Mouse (Mus musculus) stomach, embryonic 16.5 days (tissue): ENCODE data around the gene Olfr1507. TPM values are rescaled to one million over a fixed set of nuclear protein-coding genes. Genes with fewer than 3 reads are reported as not detected.

ENCODE experiments used
- ATAC-seq: fragments of 200-750 bp; cut with Nextera tagmentation; 2 replicates; pipeline ENCODE4 v1.8.0; 2017; ENCODE audit warnings: moderate number of reproducible peaks, moderate TSS enrichment; ENCODE audit not compliant: insufficient read depth, low FRiP score
- H3K27ac ChIP-seq: fragments of 300-500 bp; sonication (generic); 2 replicates; pipeline ENCODE4 v1.5.1; 2014; ENCODE audit warnings: low read length
- H3K27me3 ChIP-seq: fragments of 300-500 bp; sonication (generic); 2 replicates; pipeline ENCODE4 v1.6.1; 2014; ENCODE audit warnings: low read length, control low read depth, mixed read lengths; ENCODE audit not compliant: control insufficient read depth, insufficient read depth
- H3K36me3 ChIP-seq: fragments of 300-500 bp; sonication (generic); 2 replicates; pipeline ENCODE4 v1.6.1; 2014; ENCODE audit warnings: low read length; ENCODE audit not compliant: control insufficient read depth, insufficient read depth
- H3K4me1 ChIP-seq: fragments of 300-500 bp; sonication (generic); 2 replicates; pipeline ENCODE4 v1.6.1; 2014; ENCODE audit warnings: low read length, control low read depth, mixed read lengths; ENCODE audit not compliant: control insufficient read depth, insufficient read depth
- H3K4me2 ChIP-seq: fragments of 300-500 bp; sonication (generic); 2 replicates; pipeline ENCODE4 v1.6.1; 2014; ENCODE audit warnings: low read depth, low read length, mixed read lengths
- H3K4me3 ChIP-seq: fragments of 300-500 bp; sonication (generic); replicated peaks from 2 replicates; pipeline ENCODE4 v1.5.1; 2014; ENCODE audit warnings: mild to moderate bottlenecking, low read length
- H3K9ac ChIP-seq: fragments of 300-500 bp; sonication (generic); 2 replicates; pipeline ENCODE4 v1.6.1; 2014; ENCODE audit warnings: low read length
- H3K9me3 ChIP-seq: fragments of 300-500 bp; sonication (generic); replicated peaks from 2 replicates; pipeline ENCODE4 v1.6.1; 2016; ENCODE audit warnings: low read length, control low read depth; ENCODE audit not compliant: control insufficient read depth
- WGBS: fragments of 180-500 bp; shearing (Covaris S2); extraction: QIAGEN DNeasy Blood & Tissue Kit; methylation state at CpG from one replicate; pipeline ENCODE4 v1.1.7; 2014; 5-methylcytosine and 5-hydroxymethylcytosine counted together
- polyA plus RNA-seq: library from polyadenylated mRNA; unstranded; fragments of >200 nt; fragmentation: Nextera tagmentation; extraction: Ambion mirVana; gene quantifications from 2 replicates; pipeline ENCODE4 v1.2.1, GENCODE M21; 2015

Olfr1507 gene
- not detected in 2 replicates for polyA plus RNA-seq

GRCm38 (mm10) chr14:52495516-52495915 lies at the start of gene Olfr1507:
Gene Olfr1507, minus strand, starts transcription at chr14:52495749.
- H3K4me1 ChIP-seq, result no peaks in the 10 kb centered on the region
- H3K9ac ChIP-seq, result no peak within 1 kb of the TSS
- H3K27me3 ChIP-seq, result no peaks in the 10 kb centered on the region
- 72% methylated on average over 4 of the region's 4 CpGs for WGBS
- no peak for ATAC-seq
- H3K27ac ChIP-seq, result no peak within 1 kb of the TSS
- no peaks in the 10 kb centered on the region for H3K36me3 ChIP-seq
- H3K9me3 ChIP-seq, result no peaks in the 10 kb centered on the region
- H3K4me3 ChIP-seq, result no peak within 1 kb of the TSS
- H3K4me2 ChIP-seq, result no peak within 1 kb of the TSS

GRCm38 (mm10) chr14:52533336-52533735 lies 37.8 kb upstream of the Olfr1507 start:
- 76% methylated on average over 1 of the region's 1 CpGs for WGBS
- ATAC-seq, result no peak
- Histone ChIP-seq H3K9me3 (no peaks in the 10 kb centered on the region), H3K4me1 (no peaks in the 10 kb centered on the region), H3K4me3 (no peak overlapping the region), H3K36me3 (no peaks in the 10 kb centered on the region), H3K27ac (no peak overlapping the region), H3K9ac (no peak overlapping the region), H3K4me2 (no peak overlapping the region), H3K27me3 (no peaks in the 10 kb centered on the region)

- 85% methylated on average over 1 of the region's 1 CpGs for WGBS
- Histone ChIP-seq H3K4me2 (no peak overlapping the region), H3K4me3 (no peak overlapping the region), H3K9me3 (no peaks in the 10 kb centered on the region), H3K27ac (no peak overlapping the region), H3K36me3 (no peaks in the 10 kb centered on the region), H3K9ac (no peak overlapping the region), H3K4me1 (no peaks in the 10 kb centered on the region), H3K27me3 (no peaks in the 10 kb centered on the region)
- ATAC-seq, result no peak
These were observed 29.4 kb upstream of the Olfr1507 start for GRCm38 (mm10) chr14:52524952-52525351.

- Histone ChIP-seq H3K4me2 (no peak within 1 kb of the TSS), H3K4me3 (no peak within 1 kb of the TSS), H3K9me3 (no peaks in the 10 kb centered on the region), H3K4me1 (no peaks in the 10 kb centered on the region), H3K27ac (no peak within 1 kb of the TSS), H3K27me3 (no peaks in the 10 kb centered on the region), H3K9ac (no peak within 1 kb of the TSS), H3K36me3 (no peaks in the 10 kb centered on the region)
- 62% methylated on average over 2 of the region's 2 CpGs for WGBS
- ATAC-seq, result no peak
These were observed 28.2 kb downstream of the Olfr1507 start, which contains the start of gene Olfr1508 for GRCm38 (mm10) chr14:52467395-52467794. Gene Olfr1508, minus strand, starts transcription at chr14:52467495.

DNA sequence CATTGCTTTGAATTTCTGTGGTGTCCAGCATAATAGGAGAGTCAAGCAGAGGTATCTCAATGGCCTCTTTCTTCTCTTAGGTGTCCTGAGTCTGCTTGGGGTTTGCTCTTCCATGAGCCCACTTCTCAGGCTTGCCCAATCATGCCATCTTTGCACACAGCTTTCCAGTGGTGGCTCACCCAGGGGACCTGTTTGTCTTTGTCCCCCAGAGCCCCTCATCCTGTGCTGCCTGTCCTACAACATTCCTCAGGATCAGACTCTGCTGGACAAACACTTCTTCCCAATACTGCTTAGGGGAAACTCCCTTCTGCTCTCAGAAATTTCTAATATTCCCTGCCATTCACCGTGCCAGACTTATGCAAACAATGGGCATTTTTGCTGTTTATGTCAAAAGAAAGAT lies 29.8 kb downstream of the Olfr1507 start:
- Histone ChIP-seq H3K27ac (no peak overlapping the region), H3K4me3 (no peak overlapping the region), H3K9ac (no peak overlapping the region), H3K4me2 (no peak overlapping the region), H3K27me3 (no peaks in the 10 kb centered on the region), H3K36me3 (no peaks in the 10 kb centered on the region), H3K9me3 (no peaks in the 10 kb centered on the region), H3K4me1 (no peaks in the 10 kb centered on the region)
- ATAC-seq, result no peak
- WGBS, result 35% methylated on average over 1 of the region's 1 CpGs

DNA sequence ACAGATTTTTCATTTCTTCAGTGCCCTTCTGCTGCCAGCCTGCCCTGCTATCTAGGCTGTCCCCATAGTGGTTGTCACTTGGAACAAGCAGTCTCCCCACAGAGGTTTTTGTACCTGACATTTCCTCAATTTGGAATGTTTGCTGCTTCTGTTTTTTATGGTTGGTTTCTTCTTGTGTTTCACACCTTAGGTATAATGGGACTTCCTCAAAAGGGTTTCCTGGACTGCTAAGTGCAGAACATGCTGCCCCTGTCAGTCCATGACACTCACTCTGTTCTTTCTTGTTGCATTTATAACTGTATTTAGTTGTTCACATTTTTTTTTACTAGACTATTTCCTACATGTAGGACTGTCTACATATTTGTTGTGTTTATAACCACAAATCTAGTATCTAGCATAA lies 33.6 kb downstream of the Olfr1507 start:
- Histone ChIP-seq H3K9me3 (no peaks in the 10 kb centered on the region), H3K9ac (no peak overlapping the region), H3K27me3 (no peaks in the 10 kb centered on the region), H3K4me2 (no peak overlapping the region), H3K4me3 (no peak overlapping the region), H3K4me1 (no peaks in the 10 kb centered on the region), H3K36me3 (no peaks in the 10 kb centered on the region), H3K27ac (no peak overlapping the region)
- no peak for ATAC-seq

GRCm38 (mm10) chr14:52451138-52451537 lies 44.4 kb downstream of the Olfr1507 start:
- 80% methylated on average over 8 of the region's 8 CpGs for WGBS
- H3K27me3 ChIP-seq, result no peaks in the 10 kb centered on the region
- no peaks in the 10 kb centered on the region for H3K4me1 ChIP-seq
- no peak for ATAC-seq
- H3K27ac ChIP-seq, result no peak overlapping the region
- no peak overlapping the region for H3K4me3 ChIP-seq
- H3K9me3 ChIP-seq, result no peaks in the 10 kb centered on the region
- H3K9ac ChIP-seq, result no peak overlapping the region
- H3K4me2 ChIP-seq, result no peak overlapping the region
- no peaks in the 10 kb centered on the region for H3K36me3 ChIP-seq

DNA sequence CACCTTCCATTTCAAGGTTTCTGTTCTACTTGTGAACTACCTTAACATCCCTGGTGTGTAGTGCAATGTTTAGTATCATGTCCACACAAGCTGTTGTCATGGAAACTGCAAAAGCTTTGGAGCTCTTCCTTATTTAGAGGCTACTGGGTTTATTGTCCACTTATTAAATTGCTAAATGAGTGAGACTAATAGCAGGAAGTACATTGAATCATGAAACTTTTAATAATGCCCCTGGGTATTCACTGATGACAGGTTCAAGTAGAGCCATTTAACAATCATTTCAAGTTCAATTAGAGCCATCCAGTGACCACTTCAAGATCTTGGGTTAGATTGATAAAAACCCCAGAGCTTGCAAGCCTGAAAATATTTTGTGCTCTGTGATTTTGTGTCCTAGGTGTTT lies 52.9 kb downstream of the Olfr1507 start, which contains the start of gene Olfr1509:
Gene Olfr1509 (plus strand): TSS at position 301 of the 400 bp plus-strand sequence.
- Histone ChIP-seq H3K27me3 (no peaks in the 10 kb centered on the region), H3K9ac (no peak within 1 kb of the TSS), H3K27ac (no peak within 1 kb of the TSS), H3K4me3 (no peak within 1 kb of the TSS), H3K9me3 (no peaks in the 10 kb centered on the region), H3K36me3 (no peaks in the 10 kb centered on the region), H3K4me1 (no peaks in the 10 kb centered on the region), H3K4me2 (no peak within 1 kb of the TSS)
- no peak for ATAC-seq
